Mouse (Mus musculus) embryonic fibroblast, embryonic 13.5 days (primary cell): ENCODE measurements around the gene Dnah2.

Experiments
- CTCF ChIP-seq: IDR thresholded peaks from 2 replicates; pipeline ENCODE4 v1.5.1; 2011; ENCODE audit warnings: mild to moderate bottlenecking, control low read depth, low read length, moderate library complexity, borderline replicate concordance; ENCODE audit not compliant: insufficient read depth
- POLR2A ChIP-seq: IDR thresholded peaks from 2 replicates; pipeline ENCODE4 v1.6.1; 2011; ENCODE audit warnings: low read depth, mild to moderate bottlenecking, control low read depth, low read length, moderate library complexity

DNA sequence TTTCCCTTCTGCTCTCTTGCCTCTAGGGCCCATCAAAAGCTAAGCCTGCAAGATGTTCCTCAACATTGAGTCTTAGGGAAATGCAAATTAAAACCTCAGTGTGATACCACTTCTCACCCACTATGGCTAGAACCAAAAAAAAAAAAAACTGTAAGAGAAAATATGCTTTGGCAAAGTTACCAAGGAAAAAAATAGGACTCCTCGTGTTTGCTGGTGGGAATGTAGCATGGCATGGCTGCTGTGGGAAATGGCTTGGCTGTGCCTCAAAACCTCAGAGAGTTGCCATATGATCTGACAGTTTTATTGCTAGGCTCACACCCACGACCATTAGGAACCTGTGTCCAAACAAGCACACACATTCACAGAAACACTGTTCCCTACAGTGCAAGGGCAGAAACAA lies 61.4 kb downstream of the Dnah2 start:
- TF ChIP-seq CTCF: no peak
- no peak for TF ChIP-seq POLR2A
